Mouse (Mus musculus) kidney, adult 2 months (tissue): Measurements from ENCODE around the gene Pimreg.

Experiments
- CTCF ChIP-seq: fragments of 200-500 bp; conservative IDR thresholded peaks from 2 replicates; pipeline ENCODE4 v1.5.1; 2011; ENCODE audit warnings: low read depth, mild to moderate bottlenecking, control low read depth, low read length, moderate library complexity, mixed read lengths; ENCODE audit not compliant: insufficient read depth, insufficient read length
- POLR2A ChIP-seq: fragments of 200-500 bp; IDR thresholded peaks from one replicate; pipeline ENCODE4 v1.6.1; 2011; ENCODE audit warnings: low read depth, low read length, control low read depth

DNA sequence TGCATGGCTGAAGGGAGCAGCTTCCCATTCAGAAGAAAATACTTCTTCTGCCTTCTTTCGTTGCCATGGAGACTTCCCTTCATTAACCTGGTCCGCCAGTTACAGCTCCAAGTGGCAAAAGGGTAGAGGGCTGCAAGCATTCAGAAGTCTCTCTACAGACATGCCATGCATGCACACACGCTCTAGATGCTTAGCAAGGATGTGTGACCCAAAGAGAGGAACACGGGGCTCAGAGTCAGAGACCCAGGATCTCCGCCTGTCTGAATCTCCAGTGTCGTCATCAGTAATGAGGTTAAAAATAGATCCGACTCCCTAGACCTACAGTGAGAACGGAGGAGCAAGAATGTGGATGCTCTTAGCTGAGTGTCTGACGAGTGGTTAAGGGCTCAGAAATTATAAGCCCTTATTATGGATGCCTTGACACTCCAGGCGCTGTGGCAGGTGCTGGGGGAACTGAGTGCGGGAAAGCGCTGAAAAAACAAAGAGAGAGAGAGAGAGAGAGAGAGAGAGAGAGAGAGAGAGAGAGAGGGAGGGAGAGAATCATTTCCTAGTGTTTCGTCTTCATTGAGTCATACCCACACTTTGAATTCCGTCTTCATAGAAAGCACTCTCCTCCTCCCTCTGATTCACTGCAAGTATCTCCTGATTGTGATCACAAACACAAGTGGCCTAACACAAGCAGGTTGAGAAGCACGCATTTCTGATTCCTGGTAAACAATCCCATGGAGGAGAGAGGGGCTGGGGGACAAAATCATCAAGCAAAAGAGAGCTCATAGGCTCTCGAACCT lies 2.0 kb upstream of the Pimreg start:
- no peak for TF ChIP-seq CTCF
- TF ChIP-seq POLR2A: no peak
